Mouse (Mus musculus) left cerebral cortex, adult 2 months (tissue): ENCODE measurements around the gene Gm10961. TPM values are rescaled to one million over a fixed set of nuclear protein-coding genes. Genes with fewer than 3 reads are reported as not detected.
A peak's percentile ranks its signal among the peaks of the same experiment; 100 is the strongest.

ENCODE experiments used
- DNase-seq, 2 experiments: peaks; one replicate each; pipeline ENCODE4 v3.0.0; 2021 to 2022; ENCODE audit warnings: low spot score in 2 of 2, mixed read lengths in 1 of 2; ENCODE audit errors: extremely low spot score in 1 of 2
- H3K27ac ChIP-seq: fragments of 200-600 bp; 2 replicates; pipeline ENCODE4 v1.8.1; 2022
- H3K4me3 ChIP-seq: fragments of 200-600 bp; 2 replicates; pipeline ENCODE4 v1.8.1; 2022
- CTCF ChIP-seq: fragments of 200-600 bp; IDR thresholded peaks from 2 replicates; pipeline ENCODE4 v1.8.1; 2022; ENCODE audit warnings: antibody characterized with exemption, mild to moderate bottlenecking, moderate library complexity
- intact Hi-C: fragments of 180-260 bp; cut with DNase I; formaldehyde crosslinking; loops from one replicate; pipeline ENCODE4 v1.15.1; 2025
- total RNA-seq, 2 experiments: library from RNA; stranded (reverse); gene quantifications; 2 replicates each; pipeline ENCODE4 v1.2.3; 2021

Gm10961 gene
- total RNA-seq, 2 experiments from 2014 or later: not detected

GRCm38 (mm10) chr3:107596559-107596958 lies 34.6 kb upstream of the Gm10961 start:
- no peak for DNase-seq
- Histone ChIP-seq H3K27ac (no peak overlapping the region), H3K4me3 (no peak overlapping the region)
- TF ChIP-seq CTCF: no peak
- intact Hi-C loops: no loop called here

GRCm38 (mm10) chr3:107597134-107597533 lies 34.0 kb upstream of the Gm10961 start:
- no peak for TF ChIP-seq CTCF
- Histone ChIP-seq H3K27ac (no peak overlapping the region), H3K4me3 (no peak overlapping the region)
- intact Hi-C loops: no loop called here
- no peak for DNase-seq

GRCm38 (mm10) chr3:107597586-107598389 lies 33.3 kb upstream of the Gm10961 start:
- intact Hi-C loops: no loop called here
- TF ChIP-seq CTCF: no peak
- DNase-seq: no peak

GRCm38 (mm10) chr3:107600127-107600526 lies 31.0 kb upstream of the Gm10961 start:
- intact Hi-C loops: loop anchor here (10.0 kb wide), 1 partner anchor 365 kb away; the partner anchor contains the start of genes A630076J17Rik and Prok1
- no peak for TF ChIP-seq CTCF
- Histone ChIP-seq H3K4me3 (no peak overlapping the region), H3K27ac (no peak overlapping the region)
- no peak for DNase-seq

More at GRCm38 (mm10) chr3:107597586-107598389, 33.3 kb upstream of the Gm10961 start:
- no peak overlapping the region for H3K4me3 ChIP-seq
- H3K27ac ChIP-seq: no peak overlapping the region

GRCm38 (mm10) chr3:107605304-107605703 lies 25.8 kb upstream of the Gm10961 start:
- no peak overlapping the region for H3K27ac ChIP-seq
- intact Hi-C loops: loop anchor here (10.0 kb wide), 1 partner anchor 371 kb away; the partner anchor contains the start of genes A630076J17Rik and Prok1
- TF ChIP-seq CTCF: peak; percentile 88
- DNase-seq: peak; percentile 36 to 41
- no peak overlapping the region for H3K4me3 ChIP-seq

- TF ChIP-seq CTCF: no peak
- H3K27ac ChIP-seq: no peak overlapping the region
- H3K4me3 ChIP-seq: no peak overlapping the region
- intact Hi-C loops: loop anchor here (10.0 kb wide), 1 partner anchor 372 kb away; the partner anchor contains the start of genes A630076J17Rik and Prok1
- DNase-seq: no peak
These were observed 23.9 kb upstream of the Gm10961 start for GRCm38 (mm10) chr3:107607221-107607620.

GRCm38 (mm10) chr3:107608808-107609207 lies 22.3 kb upstream of the Gm10961 start:
- intact Hi-C loops: loop anchor here (10.0 kb wide), 1 partner anchor 374 kb away; the partner anchor contains the start of genes A630076J17Rik and Prok1
- no peak overlapping the region for H3K27ac ChIP-seq
- TF ChIP-seq CTCF: no peak

GRCm38 (mm10) chr3:107609376-107609775 lies 21.7 kb upstream of the Gm10961 start:
- no peak overlapping the region for H3K4me3 ChIP-seq
- no peak overlapping the region for H3K27ac ChIP-seq
- no peak for TF ChIP-seq CTCF
- no peak for DNase-seq
- intact Hi-C loops: loop anchor here (10.0 kb wide), 1 partner anchor 375 kb away; the partner anchor contains the start of genes A630076J17Rik and Prok1

More at GRCm38 (mm10) chr3:107608808-107609207, 22.3 kb upstream of the Gm10961 start:
- H3K4me3 ChIP-seq: no peak overlapping the region
- no peak for DNase-seq

GRCm38 (mm10) chr3:107611394-107611793 lies 19.7 kb upstream of the Gm10961 start:
- no peak overlapping the region for H3K4me3 ChIP-seq
- intact Hi-C loops: loop anchor here (5.0 to 10.0 kb wide), 2 partner anchors 127 to 254 kb away; no protein-coding TSS in a partner anchor
- no peak overlapping the region for H3K27ac ChIP-seq
- DNase-seq: no peak
- TF ChIP-seq CTCF: no peak

- no peak overlapping the region for H3K27ac ChIP-seq
- peak; percentile 92 for TF ChIP-seq CTCF
- no peak overlapping the region for H3K4me3 ChIP-seq
- peak; percentile 49 to 71 for DNase-seq
- intact Hi-C loops: loop anchor here (5.0 to 10.0 kb wide), 2 partner anchors 128 to 256 kb away; no protein-coding TSS in a partner anchor
These were observed 18.1 kb upstream of the Gm10961 start for GRCm38 (mm10) chr3:107612902-107613525.

- H3K27ac ChIP-seq: no peak overlapping the region
- TF ChIP-seq CTCF: no peak
- intact Hi-C loops: loop anchor here (10.0 kb wide), 1 partner anchor 133 kb away; no protein-coding TSS in a partner anchor
These were observed 13.3 kb upstream of the Gm10961 start for GRCm38 (mm10) chr3:107617800-107618199.

GRCm38 (mm10) chr3:107619911-107620310 lies 11.2 kb upstream of the Gm10961 start:
- H3K4me3 ChIP-seq: no peak overlapping the region
- no peak overlapping the region for H3K27ac ChIP-seq
- intact Hi-C loops: loop anchor here (10.0 kb wide), 1 partner anchor 135 kb away; no protein-coding TSS in a partner anchor
- TF ChIP-seq CTCF: no peak
- peak in 1 of 2 experiments; percentile 5 for DNase-seq

More at GRCm38 (mm10) chr3:107617800-107618199, 13.3 kb upstream of the Gm10961 start:
- DNase-seq: no peak
- no peak overlapping the region for H3K4me3 ChIP-seq
